Mouse (Mus musculus) adrenal gland, postnatal 14 days (tissue): ENCODE results near the gene Gm16451. TPM values are rescaled to one million over a fixed set of nuclear protein-coding genes. Genes with fewer than 3 reads are reported as not detected.
"Not testable (repeated sequence)": the region's sequence is repeated elsewhere in the genome, so short reads cannot be mapped to it uniquely, and the experiment has no call there.

Source experiments
- DNase-seq: peaks from one replicate; pipeline ENCODE4 v3.0.0; 2021; ENCODE audit warnings: mixed read lengths
- long read RNA-seq, 2 experiments: library from polyadenylated mRNA; stranded (forward); transcript quantifications; one replicate each; pipeline ENCODE4 v2.0.0; 2021
- total RNA-seq: library from RNA; stranded (reverse); gene quantifications from 2 replicates; pipeline ENCODE4 v1.2.3, GENCODE M21; 2021

The Gm16451 gene
- total RNA-seq: not detected in 2 replicates
- long read RNA-seq, experiment 1: 0 reads
- long read RNA-seq, experiment 2: 0 reads

GRCm38 (mm10) chr7:22118145-22118544 lies at the start of gene Gm16451:
Gm16451 (minus strand) TSS chr7:22118245.
- not testable (repeated sequence) for DNase-seq

DNA sequence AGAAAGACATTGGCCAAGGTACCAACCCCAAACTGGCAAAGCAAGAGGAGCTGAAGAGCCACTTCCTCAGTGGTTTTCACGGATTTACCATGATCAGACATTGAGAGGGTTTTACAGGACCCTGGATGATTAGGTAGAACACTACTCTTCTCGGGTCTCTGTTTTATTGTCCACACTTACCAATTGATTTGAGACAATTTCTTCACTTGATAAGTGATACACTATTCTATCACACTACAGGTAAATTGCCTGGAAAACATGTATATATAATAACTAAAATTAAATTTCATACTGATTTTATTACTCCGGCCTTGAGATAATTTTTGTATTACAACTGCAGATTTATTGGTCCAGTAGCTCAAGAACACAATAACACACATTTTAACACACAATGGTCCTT lies 45.9 kb upstream of the Gm16451 start, which contains the start of gene Vmn1r142:
Gene Vmn1r142, minus strand, starts transcription at position 101 of the 400 bp plus-strand sequence.
- DNase-seq: not testable (repeated sequence)

- not testable (repeated sequence) for DNase-seq
Measured at GRCm38 (mm10) chr7:22134641-22135040, 16.6 kb upstream of the Gm16451 start, which contains the start of gene Gm10666. Gm10666 (minus strand) TSS chr7:22134741.

GRCm38 (mm10) chr7:22068757-22069156 lies 49.3 kb downstream of the Gm16451 start, which contains the start of gene Vmn1r139:
Vmn1r139 (plus strand) TSS chr7:22069057.
- DNase-seq: not testable (repeated sequence)

Other genes with a start within 250 kb of the Gm16451 start
- gene Gm5891, start 197.0 kb downstream of the Gm16451 start, total RNA-seq: not detected in 2 replicates
- gene Vmn1r137, start 123.7 kb downstream of the Gm16451 start, total RNA-seq: not detected in 2 replicates
- not detected in 2 replicates for gene Vmn1r138, start 89.3 kb downstream of the Gm16451 start, total RNA-seq
- not detected in 2 replicates for gene Gm6176, start 61.9 kb downstream of the Gm16451 start, total RNA-seq
- gene Vmn1r139, start 49.2 kb downstream of the Gm16451 start, total RNA-seq: not detected in 2 replicates
- gene Gm10666, start 16.5 kb upstream of the Gm16451 start, total RNA-seq: not detected in 2 replicates
- gene Vmn1r142, start 45.8 kb upstream of the Gm16451 start, total RNA-seq: not detected in 2 replicates
- gene Vmn1r143, start 71.1 kb upstream of the Gm16451 start, total RNA-seq: not detected in 2 replicates
- gene Gm8653, start 83.0 kb upstream of the Gm16451 start, total RNA-seq: not detected in 2 replicates
- gene Gm8453, start 111.2 kb upstream of the Gm16451 start, total RNA-seq: not detected in 2 replicates
- not detected in 2 replicates for gene Gm4187, start 211.5 kb upstream of the Gm16451 start, total RNA-seq